Mouse (Mus musculus) embryonic facial prominence, embryonic 14.5 days (tissue): ENCODE measurements around the gene Gm10024. TPM values are rescaled to one million over a fixed set of nuclear protein-coding genes. Genes with fewer than 3 reads are reported as not detected.
"Not testable (repeated sequence)": the region's sequence is repeated elsewhere in the genome, so short reads cannot be mapped to it uniquely, and the experiment has no call there.

Experiments
- ATAC-seq: fragments of 200-750 bp; cut with Nextera tagmentation; 2 replicates; pipeline ENCODE4 v1.8.0; 2017; ENCODE audit warnings: low read depth, moderate number of reproducible peaks, moderate TSS enrichment
- DNase-seq: peaks from one replicate; pipeline ENCODE4 v3.0.0-alpha.2; 2015; ENCODE audit warnings: low spot score
- H3K27ac ChIP-seq: fragments of 300-500 bp; sonication (generic); replicated peaks from 2 replicates; pipeline ENCODE4 v1.5.1; 2014; ENCODE audit warnings: low read depth, mild to moderate bottlenecking, low read length, moderate library complexity
- H3K27me3 ChIP-seq: fragments of 300-500 bp; sonication (generic); replicated peaks from 2 replicates; pipeline ENCODE4 v1.6.1; 2014; ENCODE audit warnings: low read length; ENCODE audit not compliant: control insufficient read depth, insufficient read depth
- H3K36me3 ChIP-seq: fragments of 300-500 bp; sonication (generic); 2 replicates; pipeline ENCODE4 v1.6.1; 2014; ENCODE audit warnings: low read length, mixed read lengths; ENCODE audit not compliant: control insufficient read depth, insufficient read depth
- H3K4me1 ChIP-seq: fragments of 300-500 bp; sonication (generic); 2 replicates; pipeline ENCODE4 v1.6.1; 2014; ENCODE audit warnings: antibody characterized with exemption, low read length; ENCODE audit not compliant: control insufficient read depth, insufficient read depth
- H3K4me2 ChIP-seq: fragments of 300-500 bp; sonication (generic); 2 replicates; pipeline ENCODE4 v1.6.1; 2014; ENCODE audit warnings: low read depth, mild to moderate bottlenecking, low read length, moderate library complexity, mixed read lengths
- H3K4me3 ChIP-seq: fragments of 300-500 bp; sonication (generic); 2 replicates; pipeline ENCODE4 v1.5.1; 2014; ENCODE audit warnings: low read depth, mild to moderate bottlenecking, low read length
- H3K9ac ChIP-seq: fragments of 300-500 bp; sonication (generic); 2 replicates; pipeline ENCODE4 v1.6.1; 2014; ENCODE audit warnings: low read depth, mild to moderate bottlenecking, low read length, moderate library complexity, mixed read lengths
- H3K9me3 ChIP-seq: fragments of 300-500 bp; sonication (generic); 2 replicates; pipeline ENCODE4 v1.6.1; 2016; ENCODE audit warnings: low read length; ENCODE audit not compliant: control insufficient read depth
- WGBS: fragments of 180-500 bp; shearing (Covaris S2); extraction: QIAGEN DNeasy Blood & Tissue Kit; methylation state at CpG from one replicate; pipeline ENCODE4 v1.1.7; 2014; 5-methylcytosine and 5-hydroxymethylcytosine counted together
- polyA plus RNA-seq: library from polyadenylated mRNA; unstranded; fragments of >200 nt; fragmentation: Nextera tagmentation; extraction: Ambion mirVana; gene quantifications from 2 replicates; pipeline ENCODE4 v1.2.1, GENCODE M21; 2014

Gene Gm10024
- polyA plus RNA-seq, 1 experiment from 2014 or later, result 0.57 TPM

- Histone ChIP-seq H3K27me3 (peaks cover 31% of the 10 kb centered on the region), H3K9me3 (no peaks in the 10 kb centered on the region), H3K9ac (no peak overlapping the region), H3K36me3 (no peaks in the 10 kb centered on the region), H3K4me3 (no peak overlapping the region), H3K27ac (no peak overlapping the region), H3K4me1 (no peaks in the 10 kb centered on the region), H3K4me2 (no peak overlapping the region)
- WGBS, result 15% methylated on average over 8 of the region's 8 CpGs
- DNase-seq (peak; percentile 37), ATAC-seq (no peak)
These were observed 27.1 kb upstream of the Gm10024 start for GRCm38 (mm10) chr10:77684181-77684580.

- H3K36me3 ChIP-seq, result no peaks in the 10 kb centered on the region
- peaks cover 31% of the 10 kb centered on the region for H3K27me3 ChIP-seq
- WGBS, result 9% methylated on average over 21 of the region's 22 CpGs
- no peak within 1 kb of the TSS for H3K9ac ChIP-seq
- peak within 1 kb of the TSS; percentile 29 for H3K4me2 ChIP-seq
- DNase-seq (peak; percentile 65), ATAC-seq (peak; percentile 42; the same call in 1 of the 2 replicates)
- H3K4me3 ChIP-seq, result peak within 1 kb of the TSS; percentile 5; the same call in 1 of the 2 replicates
- H3K4me1 ChIP-seq, result no peaks in the 10 kb centered on the region
- no peaks in the 10 kb centered on the region for H3K9me3 ChIP-seq
- H3K27ac ChIP-seq, result no peak within 1 kb of the TSS
These were observed 25.2 kb upstream of the Gm10024 start, which contains the start of gene Tspear for GRCm38 (mm10) chr10:77685895-77686664. Gene Tspear (plus strand): TSS chr10:77686569.

- Histone ChIP-seq H3K4me2 (peak overlapping the region; percentile 29; the same call in 1 of the 2 replicates), H3K36me3 (no peaks in the 10 kb centered on the region), H3K27me3 (peaks cover 31% of the 10 kb centered on the region), H3K9ac (no peak overlapping the region), H3K4me1 (no peaks in the 10 kb centered on the region), H3K9me3 (no peaks in the 10 kb centered on the region), H3K4me3 (no peak overlapping the region), H3K27ac (no peak overlapping the region)
- WGBS, result 24% methylated on average over 10 of the region's 10 CpGs
- peak; percentile 78 for DNase-seq
- ATAC-seq, result peak; percentile 49; the same call in 1 of the 2 replicates
These were observed 24.2 kb upstream of the Gm10024 start for GRCm38 (mm10) chr10:77687021-77687420.

DNA sequence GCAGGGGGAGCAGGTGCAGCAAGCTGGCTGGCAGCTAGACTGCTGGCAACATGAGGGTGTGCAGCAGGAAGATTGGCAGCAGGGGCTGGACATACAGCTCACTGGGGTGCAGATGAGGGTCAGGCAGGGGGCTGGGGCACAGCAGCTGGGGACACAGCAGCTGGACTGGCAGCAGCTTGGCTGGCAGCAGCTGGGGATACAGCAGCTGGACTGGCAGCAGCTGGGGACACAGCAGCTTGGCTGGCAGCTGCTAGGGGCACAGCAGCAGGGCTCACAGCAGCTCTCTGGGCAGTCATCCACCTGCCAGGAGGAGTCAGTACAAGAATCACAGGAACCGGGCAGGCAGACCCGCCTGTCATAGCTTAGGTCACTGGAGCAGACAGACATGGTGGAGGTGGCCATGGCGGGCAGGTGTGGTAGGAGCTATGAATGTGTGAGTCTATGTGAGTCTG is 20.9 kb upstream of the Gm10024 start, which contains the start of gene Gm19402:
Gm19402 (minus strand) TSS at position 402 of the 452 bp plus-strand sequence.
- not testable (repeated sequence) for DNase-seq, H3K4me3 ChIP-seq, H3K4me1 ChIP-seq, H3K4me2 ChIP-seq, H3K9ac ChIP-seq, H3K9me3 ChIP-seq, ATAC-seq, H3K36me3 ChIP-seq, H3K27ac ChIP-seq
- H3K27me3 ChIP-seq, result peaks cover 26% of the 10 kb centered on the region
- 58% methylated on average over 3 of the region's 3 CpGs for WGBS

DNA sequence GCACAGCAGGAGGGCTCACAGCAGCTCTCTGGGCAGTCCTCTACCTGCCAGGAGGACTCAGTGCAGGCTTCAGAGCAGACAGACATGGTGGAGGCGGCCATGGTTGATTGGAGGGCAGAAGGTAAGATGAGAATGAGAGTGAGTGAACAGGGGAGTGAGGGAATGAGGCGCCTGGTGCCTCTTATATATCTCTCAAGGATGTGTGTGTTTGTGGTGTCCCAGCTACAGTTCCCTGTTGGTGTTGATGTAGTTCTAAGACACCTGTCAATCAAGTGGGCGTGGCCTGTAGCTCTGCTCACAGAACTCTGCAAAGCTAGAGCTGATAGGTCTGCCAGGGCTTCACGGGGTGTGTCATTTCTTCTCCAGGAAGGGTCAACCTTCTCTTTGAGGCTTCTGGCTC is 14.1 kb upstream of the Gm10024 start, which contains the start of gene Gm9508:
Gm9508 (minus strand) TSS at position 101 of the 400 bp plus-strand sequence.
- Histone ChIP-seq H3K9me3 (no peaks in the 10 kb centered on the region), H3K4me3 (no peak within 1 kb of the TSS), H3K36me3 (no peaks in the 10 kb centered on the region), H3K4me1 (no peaks in the 10 kb centered on the region), H3K27me3 (no peaks in the 10 kb centered on the region), H3K27ac (no peak within 1 kb of the TSS), H3K9ac (no peak within 1 kb of the TSS), H3K4me2 (no peak within 1 kb of the TSS)
- DNase-seq (no peak), ATAC-seq (no peak)
- WGBS, result 55% methylated on average over 4 of the region's 4 CpGs

GRCm38 (mm10) chr10:77706326-77706725 is 4.9 kb upstream of the Gm10024 start, which contains the start of gene Gm10272:
Gene Gm10272 (plus strand): TSS chr10:77706626.
- no peak for ATAC-seq
- Histone ChIP-seq H3K9ac (no peak within 1 kb of the TSS), H3K4me1 (no peaks in the 10 kb centered on the region), H3K27ac (no peak within 1 kb of the TSS), H3K4me2 (no peak within 1 kb of the TSS), H3K27me3 (no peaks in the 10 kb centered on the region), H3K4me3 (no peak within 1 kb of the TSS), H3K36me3 (no peaks in the 10 kb centered on the region), H3K9me3 (peaks cover 21% of the 10 kb centered on the region)
- 95% methylated on average over 1 of the region's 1 CpGs for WGBS
- no peak for DNase-seq

DNA sequence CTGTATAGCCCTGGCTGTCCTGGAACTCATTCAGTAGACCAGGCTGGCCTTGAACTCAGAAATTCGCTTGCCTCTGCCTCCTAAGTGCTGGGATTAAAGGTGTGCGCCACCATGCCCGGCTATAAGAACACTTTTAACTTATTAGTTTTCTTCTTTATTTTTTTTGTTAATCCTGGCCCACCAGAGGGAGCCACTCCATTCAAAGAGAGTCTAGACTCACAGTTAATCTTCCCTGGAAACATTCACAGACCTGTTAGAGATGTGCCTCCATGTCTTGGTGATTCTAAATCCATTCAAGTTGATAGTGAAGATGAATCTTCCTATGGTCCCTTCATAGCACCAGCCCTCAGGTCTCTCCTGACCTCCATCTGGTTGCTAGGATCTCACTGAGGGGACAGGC is 1.4 kb upstream of the Gm10024 start:
- no peak for DNase-seq
- 77% methylated on average over 3 of the region's 3 CpGs for WGBS

GRCm38 (mm10) chr10:77713734-77714133 is 2.5 kb downstream of the Gm10024 start:
- WGBS, result 46% methylated on average over 4 of the region's 4 CpGs
- Histone ChIP-seq H3K4me1 (no peaks in the 10 kb centered on the region), H3K27me3 (no peaks in the 10 kb centered on the region), H3K4me3 (no peak overlapping the region), H3K4me2 (no peak overlapping the region), H3K27ac (no peak overlapping the region), H3K36me3 (no peaks in the 10 kb centered on the region), H3K9me3 (peaks cover 7% of the 10 kb centered on the region; the same call in 1 of the 2 replicates), H3K9ac (no peak overlapping the region)
- no peak for DNase-seq
- no peak for ATAC-seq

More for the DNA sequence above, 1.4 kb upstream of the Gm10024 start:
- Histone ChIP-seq H3K4me2 (no peak overlapping the region), H3K9ac (no peak overlapping the region), H3K36me3 (no peaks in the 10 kb centered on the region), H3K4me1 (no peaks in the 10 kb centered on the region), H3K27ac (no peak overlapping the region), H3K9me3 (peaks cover 11% of the 10 kb centered on the region; the same call in 1 of the 2 replicates), H3K27me3 (no peaks in the 10 kb centered on the region), H3K4me3 (no peak overlapping the region)
- no peak for ATAC-seq
